Mouse (Mus musculus) kidney, postnatal 14 days (tissue): ENCODE data around the gene Gm7995.
"Not testable (repeated sequence)": the region's sequence is repeated elsewhere in the genome, so short reads cannot be mapped to it uniquely, and the experiment has no call there.

ENCODE experiments used
- DNase-seq: peaks from one replicate; pipeline ENCODE4 v3.0.0; 2022; ENCODE audit warnings: mixed read lengths

Gene Gm7995

GRCm38 (mm10) chr14:42309910-42310309, at the start of gene Gm7995:
Gene Gm7995 (plus strand): TSS chr14:42310210.
- DNase-seq = not testable (repeated sequence)

- not testable (repeated sequence) for DNase-seq
Measured at GRCm38 (mm10) chr14:42297258-42297657, 12.8 kb upstream of the Gm7995 start, which contains the start of gene Gm9611. Gene Gm9611 (minus strand): TSS chr14:42297358.
